Mouse (Mus musculus) T-helper 2 cell (primary cell): ENCODE data around the gene Plcb3.

ENCODE experiments used
- in situ Hi-C: fragments of 300-600 bp; cut with MboI, MseI; formaldehyde crosslinking; loops from one replicate; pipeline ENCODE4 v1.15.1; 2025; ENCODE audit warnings: high pct_unique_total_duplicates

The Plcb3 gene

GRCm38 (mm10) chr19:6973581-6974190, 2.6 kb downstream of the Plcb3 start:
- in situ Hi-C loops: no loop called here

GRCm38 (mm10) chr19:6972247-6972917, 3.9 kb downstream of the Plcb3 start:
- in situ Hi-C loops: no loop called here

- in situ Hi-C loops: no loop called here
These were observed 4.6 kb downstream of the Plcb3 start for GRCm38 (mm10) chr19:6971644-6972043.

- in situ Hi-C loops: no loop called here
These were observed 5.7 kb downstream of the Plcb3 start for GRCm38 (mm10) chr19:6970460-6971085.

GRCm38 (mm10) chr19:6969665-6970381, 6.4 kb downstream of the Plcb3 start:
- in situ Hi-C loops: no loop called here

GRCm38 (mm10) chr19:6969291-6969664, 7.0 kb downstream of the Plcb3 start:
- in situ Hi-C loops: no loop called here

GRCm38 (mm10) chr19:6968491-6969271, 7.6 kb downstream of the Plcb3 start:
- in situ Hi-C loops: no loop called here

GRCm38 (mm10) chr19:6956461-6956860, 19.8 kb downstream of the Plcb3 start:
- in situ Hi-C loops: no loop called here

GRCm38 (mm10) chr19:6955424-6955823, 20.8 kb downstream of the Plcb3 start:
- in situ Hi-C loops: no loop called here

GRCm38 (mm10) chr19:6954046-6954445, 22.2 kb downstream of the Plcb3 start:
- in situ Hi-C loops: no loop called here

GRCm38 (mm10) chr19:6952712-6953037, 23.6 kb downstream of the Plcb3 start:
- in situ Hi-C loops: no loop called here

GRCm38 (mm10) chr19:6951994-6952711, 24.1 kb downstream of the Plcb3 start:
- in situ Hi-C loops: no loop called here

- in situ Hi-C loops: no loop called here
These were observed 24.8 kb downstream of the Plcb3 start for GRCm38 (mm10) chr19:6951381-6951968.

GRCm38 (mm10) chr19:6950613-6951153, 25.6 kb downstream of the Plcb3 start:
- in situ Hi-C loops: no loop called here

- in situ Hi-C loops: no loop called here
These were observed 26.3 kb downstream of the Plcb3 start for GRCm38 (mm10) chr19:6949951-6950350.

GRCm38 (mm10) chr19:6949532-6949931, 26.7 kb downstream of the Plcb3 start:
- in situ Hi-C loops: no loop called here

- in situ Hi-C loops: no loop called here
These were observed 28.1 kb downstream of the Plcb3 start for GRCm38 (mm10) chr19:6948186-6948585.

- in situ Hi-C loops: no loop called here
These were observed 28.5 kb downstream of the Plcb3 start for GRCm38 (mm10) chr19:6947742-6948141.

GRCm38 (mm10) chr19:6943709-6944108, 32.6 kb downstream of the Plcb3 start:
- in situ Hi-C loops: no loop called here

GRCm38 (mm10) chr19:6942764-6943163, 33.5 kb downstream of the Plcb3 start:
- in situ Hi-C loops: no loop called here
